Mouse (Mus musculus): ENCODE results near the gene Gnaz. TPM values are rescaled to one million over a fixed set of nuclear protein-coding genes. Genes with fewer than 3 reads are reported as not detected.
"Not testable (repeated sequence)": the region's sequence is repeated elsewhere in the genome, so short reads cannot be mapped to it uniquely, and the experiment has no call there.

Gene Gnaz
- polyA plus RNA-seq, 1 experiment, result 5.0 TPM

DNA sequence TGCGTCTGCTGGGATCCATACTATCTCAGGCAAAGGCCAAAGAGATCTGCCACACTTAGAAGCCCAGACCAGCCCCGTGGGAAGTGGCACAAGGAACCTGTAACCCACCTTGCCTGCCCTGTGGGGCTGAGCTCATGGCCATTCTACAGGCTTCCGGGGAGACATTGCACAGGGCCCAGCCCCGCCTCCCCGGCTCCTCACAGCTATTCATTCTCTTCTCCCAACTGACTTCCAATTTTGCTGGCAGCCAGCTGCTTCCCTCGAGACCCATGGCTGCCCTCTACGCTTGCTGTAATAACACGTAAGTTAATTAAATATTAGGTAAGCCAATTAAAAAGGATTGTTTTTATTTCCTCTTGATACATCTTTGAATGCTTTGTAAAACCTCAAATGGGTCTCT lies 59.5 kb downstream of the Gnaz start:
- Histone ChIP-seq H3K27me3 (replicated peaks; ENCODE audit: control insufficient read depth, insufficient read depth, low read length) (no peaks in the 10 kb centered on the region), H3K27ac (ENCODE audit: insufficient read depth, low read depth, low read length) (no peak overlapping the region), H3K4me3 (ENCODE audit: insufficient read depth, low read depth, low read length) (no peak overlapping the region), H3K4me1 (ENCODE audit: control insufficient read depth, insufficient read depth, low read length) (no peaks in the 10 kb centered on the region), H3K36me3 (ENCODE audit: control insufficient read depth, insufficient read depth, low read length) (no peaks in the 10 kb centered on the region)
- no peak for TF ChIP-seq POLR2A (IDR thresholded peaks at IDR 0.05; ENCODE audit: low read depth, low read length)
- TF ChIP-seq CTCF (conservative IDR thresholded peaks at IDR 0.05; ENCODE audit: insufficient read depth, insufficient read length, low read depth, low read length), result no peak
- DNase-seq, result no peak
- WGBS, result 65% methylated on average over 8 of the region's 8 CpGs

DNA sequence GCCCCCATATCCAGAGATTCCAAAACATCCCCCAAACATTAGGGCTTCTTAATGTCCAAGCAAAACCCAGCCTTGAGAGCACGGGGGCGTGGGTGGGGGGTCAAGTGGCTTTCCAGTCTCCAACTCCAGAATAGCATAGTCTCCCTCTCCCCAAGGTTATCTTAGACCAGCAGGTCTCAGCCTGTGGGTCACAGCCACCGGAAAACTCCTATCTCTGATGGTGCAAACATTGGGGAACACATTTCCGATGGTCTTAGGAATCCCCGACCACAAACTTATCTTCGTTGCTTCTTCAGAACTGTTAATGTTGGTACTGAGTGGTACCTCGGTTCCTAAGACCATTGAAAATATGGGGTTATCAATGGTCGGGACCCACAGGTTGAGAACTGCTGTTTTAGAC lies 61.8 kb downstream of the Gnaz start:
- 89% methylated on average over 8 of the region's 8 CpGs for WGBS
- no peaks in the 10 kb centered on the region for H3K4me1 ChIP-seq (ENCODE audit: control insufficient read depth, insufficient read depth, low read length)
- no peaks in the 10 kb centered on the region for H3K36me3 ChIP-seq (ENCODE audit: control insufficient read depth, insufficient read depth, low read length)
- H3K27ac ChIP-seq (ENCODE audit: insufficient read depth, low read depth, low read length), result no peak overlapping the region
- H3K4me3 ChIP-seq (ENCODE audit: insufficient read depth, low read depth, low read length), result no peak overlapping the region
- DNase-seq, result no peak
- TF ChIP-seq POLR2A (IDR thresholded peaks at IDR 0.05; ENCODE audit: low read depth, low read length) (no peak), CTCF (conservative IDR thresholded peaks at IDR 0.05; ENCODE audit: insufficient read depth, insufficient read length, low read depth, low read length) (no peak)
- no peaks in the 10 kb centered on the region for H3K27me3 ChIP-seq (replicated peaks; ENCODE audit: control insufficient read depth, insufficient read depth, low read length)

DNA sequence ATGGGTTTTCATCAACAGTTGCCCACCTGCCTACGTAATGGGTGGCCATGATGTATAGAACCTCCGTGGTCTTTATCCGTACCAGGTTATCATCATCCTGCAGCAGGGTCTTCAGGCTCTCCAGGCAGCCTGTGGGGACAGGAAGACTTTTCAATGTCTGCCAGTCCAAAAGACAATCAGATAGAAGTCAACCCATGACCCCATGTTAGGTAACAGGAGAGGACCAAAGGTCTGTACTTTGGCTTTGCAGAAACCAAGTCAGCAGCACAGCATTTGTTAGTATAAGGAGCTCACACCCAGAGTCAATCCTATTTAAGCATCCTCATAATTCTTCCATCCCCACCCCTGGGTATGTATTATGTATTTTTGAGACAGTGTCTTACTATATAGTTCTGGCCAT lies 62.7 kb downstream of the Gnaz start:
- Histone ChIP-seq H3K4me1 (ENCODE audit: control insufficient read depth, insufficient read depth, low read length) (no peaks in the 10 kb centered on the region), H3K27ac (ENCODE audit: insufficient read depth, low read depth, low read length) (no peak overlapping the region), H3K36me3 (ENCODE audit: control insufficient read depth, insufficient read depth, low read length) (no peaks in the 10 kb centered on the region), H3K27me3 (replicated peaks; ENCODE audit: control insufficient read depth, insufficient read depth, low read length) (no peaks in the 10 kb centered on the region), H3K4me3 (ENCODE audit: insufficient read depth, low read depth, low read length) (no peak overlapping the region)
- no peak for TF ChIP-seq POLR2A (IDR thresholded peaks at IDR 0.05; ENCODE audit: low read depth, low read length)
- no peak for TF ChIP-seq CTCF (conservative IDR thresholded peaks at IDR 0.05; ENCODE audit: insufficient read depth, insufficient read length, low read depth, low read length)
- WGBS, result 97% methylated on average over 3 of the region's 3 CpGs
- DNase-seq, result no peak

DNA sequence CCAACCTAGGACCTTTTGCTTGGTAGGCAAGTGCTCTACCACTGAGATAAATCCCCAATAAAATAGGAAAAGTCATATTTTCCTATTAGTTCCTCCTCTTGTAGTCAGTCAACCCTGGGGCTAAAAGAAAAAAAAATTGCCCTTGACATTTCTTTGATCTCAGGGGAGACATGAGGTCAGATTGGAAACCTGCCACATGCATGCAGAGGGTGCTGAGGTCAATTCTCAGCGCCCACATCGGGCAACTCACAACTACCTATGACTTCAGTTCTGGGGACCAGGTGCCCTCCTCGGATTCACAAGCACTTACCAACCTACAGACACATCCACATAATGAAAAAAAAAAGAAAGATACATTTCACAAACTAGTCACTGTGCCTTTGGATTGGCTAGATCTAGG lies 63.3 kb downstream of the Gnaz start:
- Histone ChIP-seq H3K36me3 (ENCODE audit: control insufficient read depth, insufficient read depth, low read length) (no peaks in the 10 kb centered on the region), H3K27me3 (replicated peaks; ENCODE audit: control insufficient read depth, insufficient read depth, low read length) (no peaks in the 10 kb centered on the region), H3K27ac (ENCODE audit: insufficient read depth, low read depth, low read length) (no peak overlapping the region), H3K4me3 (ENCODE audit: insufficient read depth, low read depth, low read length) (no peak overlapping the region), H3K4me1 (ENCODE audit: control insufficient read depth, insufficient read depth, low read length) (no peaks in the 10 kb centered on the region)
- 71% methylated on average over 3 of the region's 3 CpGs for WGBS
- DNase-seq, result no peak
- TF ChIP-seq CTCF (conservative IDR thresholded peaks at IDR 0.05; ENCODE audit: insufficient read depth, insufficient read length, low read depth, low read length), result no peak
- no peak for TF ChIP-seq POLR2A (IDR thresholded peaks at IDR 0.05; ENCODE audit: low read depth, low read length)

DNA sequence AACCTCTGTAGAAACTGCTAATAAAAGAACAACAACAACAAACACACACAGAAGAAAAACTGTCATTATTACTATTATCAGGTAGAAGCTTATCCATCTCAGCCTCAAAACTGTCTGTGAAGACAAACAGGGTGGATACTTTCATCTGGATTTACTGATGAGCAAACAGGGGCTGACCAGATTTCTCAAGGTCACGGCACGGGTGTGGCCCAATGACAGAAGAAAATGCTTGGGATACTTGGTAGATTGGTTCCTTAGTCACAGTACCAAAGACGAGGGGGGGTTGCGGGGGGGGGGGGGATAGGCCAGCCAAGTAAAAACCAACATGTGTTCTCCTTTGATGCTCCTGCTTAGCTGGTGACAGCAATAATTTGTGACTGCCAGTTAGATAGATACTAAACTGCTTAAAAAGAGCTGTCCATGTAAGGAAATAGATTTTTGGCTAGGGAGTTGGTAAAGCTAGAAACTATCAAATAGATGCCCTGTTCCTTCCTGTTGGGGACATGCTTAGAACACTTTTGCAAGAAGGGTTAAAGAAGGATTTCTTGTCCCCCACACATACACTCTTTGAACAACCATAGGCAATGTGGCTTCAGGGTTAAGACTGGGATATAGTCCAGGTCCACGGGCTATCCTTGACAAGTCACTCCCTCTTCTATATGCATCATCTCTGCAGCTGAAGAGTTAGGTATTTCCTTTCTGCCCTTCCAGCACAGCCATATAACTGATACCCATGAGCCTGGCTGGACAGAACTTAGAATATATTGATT lies 64.6 kb downstream of the Gnaz start:
- Histone ChIP-seq H3K27me3 (replicated peaks; ENCODE audit: control insufficient read depth, insufficient read depth, low read length) (no peaks in the 10 kb centered on the region), H3K27ac (ENCODE audit: insufficient read depth, low read depth, low read length) (no peak overlapping the region), H3K36me3 (ENCODE audit: control insufficient read depth, insufficient read depth, low read length) (no peaks in the 10 kb centered on the region), H3K4me3 (ENCODE audit: insufficient read depth, low read depth, low read length) (no peak overlapping the region), H3K4me1 (ENCODE audit: control insufficient read depth, insufficient read depth, low read length) (no peaks in the 10 kb centered on the region)
- WGBS, result 48% methylated on average over 5 of the region's 5 CpGs
- DNase-seq, result no peak
- no peak for TF ChIP-seq POLR2A (IDR thresholded peaks at IDR 0.05; ENCODE audit: low read depth, low read length)
- no peak for TF ChIP-seq CTCF (conservative IDR thresholded peaks at IDR 0.05; ENCODE audit: insufficient read depth, insufficient read length, low read depth, low read length)

DNA sequence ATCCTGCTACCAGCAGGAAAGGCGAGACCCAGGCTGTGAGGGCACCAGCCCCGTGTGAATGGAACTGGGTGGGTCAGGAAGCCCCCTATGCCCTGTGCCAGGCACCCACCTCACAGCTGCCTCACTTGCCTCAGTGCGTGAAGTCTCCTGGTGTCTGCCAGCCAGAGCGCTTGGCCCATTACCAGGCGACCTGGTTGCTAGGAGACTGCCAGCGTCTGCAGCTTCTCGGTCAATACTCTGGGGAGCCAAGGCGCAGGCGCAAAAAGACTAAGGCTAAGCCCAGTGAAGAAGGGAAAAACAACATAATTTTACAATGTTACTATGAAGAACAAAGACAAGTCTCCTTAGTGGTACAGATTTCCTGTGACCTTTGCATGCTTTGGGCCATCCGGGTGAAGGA lies 65.4 kb downstream of the Gnaz start, which contains the start of gene Rsph14:
Gene Rsph14 (minus strand): TSS at position 192 of the 400 bp plus-strand sequence.
- WGBS, result 10% methylated on average over 10 of the region's 10 CpGs
- DNase-seq, result peak; percentile 94

DNA sequence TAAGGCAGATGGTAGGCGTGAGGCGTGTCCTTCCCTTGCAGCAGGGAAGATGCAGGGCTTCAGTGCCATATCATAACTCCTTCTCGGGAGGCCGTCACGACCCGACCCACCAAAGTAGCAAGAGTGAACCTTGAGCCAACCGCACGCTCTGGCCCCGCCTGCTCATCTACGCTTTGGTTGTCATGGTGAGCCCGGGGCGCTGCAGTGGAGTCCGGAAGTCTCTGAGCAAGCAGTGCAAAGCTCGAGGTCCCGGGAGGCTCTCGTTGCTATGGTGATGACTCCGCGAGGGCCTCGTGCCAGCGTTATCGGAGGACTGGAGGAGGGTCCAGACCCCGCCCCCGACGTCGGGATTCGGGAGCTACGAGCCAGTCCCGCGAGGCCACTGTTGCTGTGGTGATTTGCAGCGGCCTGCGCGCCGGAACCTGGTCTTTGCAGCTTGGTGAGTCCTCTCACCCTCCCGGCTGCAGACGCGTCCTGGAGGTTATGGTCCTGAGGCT lies 70.0 kb downstream of the Gnaz start, which contains the start of gene Rab36:
Gene Rab36 (plus strand): TSS at position 176 of the 497 bp plus-strand sequence.
- Histone ChIP-seq H3K36me3 (ENCODE audit: control insufficient read depth, insufficient read depth, low read length) (no peaks in the 10 kb centered on the region), H3K27ac (ENCODE audit: insufficient read depth, low read depth, low read length) (no peak within 1 kb of the TSS), H3K27me3 (replicated peaks; ENCODE audit: control insufficient read depth, insufficient read depth, low read length) (no peaks in the 10 kb centered on the region), H3K4me3 (ENCODE audit: insufficient read depth, low read depth, low read length) (peak within 1 kb of the TSS; percentile 56), H3K4me1 (ENCODE audit: control insufficient read depth, insufficient read depth, low read length) (no peaks in the 10 kb centered on the region)
- TF ChIP-seq POLR2A (IDR thresholded peaks at IDR 0.05; ENCODE audit: low read depth, low read length), result no peak
- no peak for TF ChIP-seq CTCF (conservative IDR thresholded peaks at IDR 0.05; ENCODE audit: insufficient read depth, insufficient read length, low read depth, low read length)
- peak; percentile 98 for DNase-seq
- 1% methylated on average over 36 of the region's 36 CpGs for WGBS

More for the DNA sequence above, 65.4 kb downstream of the Gnaz start, which contains the start of gene Rsph14:
- Histone ChIP-seq H3K27ac (ENCODE audit: insufficient read depth, low read depth, low read length) (no peak within 1 kb of the TSS), H3K4me1 (ENCODE audit: control insufficient read depth, insufficient read depth, low read length) (no peaks in the 10 kb centered on the region), H3K36me3 (ENCODE audit: control insufficient read depth, insufficient read depth, low read length) (no peaks in the 10 kb centered on the region), H3K27me3 (replicated peaks; ENCODE audit: control insufficient read depth, insufficient read depth, low read length) (no peaks in the 10 kb centered on the region), H3K4me3 (ENCODE audit: insufficient read depth, low read depth, low read length) (no peak within 1 kb of the TSS)
- TF ChIP-seq POLR2A (IDR thresholded peaks at IDR 0.05; ENCODE audit: low read depth, low read length) (no peak), CTCF (conservative IDR thresholded peaks at IDR 0.05; ENCODE audit: insufficient read depth, insufficient read length, low read depth, low read length) (no peak)

DNA sequence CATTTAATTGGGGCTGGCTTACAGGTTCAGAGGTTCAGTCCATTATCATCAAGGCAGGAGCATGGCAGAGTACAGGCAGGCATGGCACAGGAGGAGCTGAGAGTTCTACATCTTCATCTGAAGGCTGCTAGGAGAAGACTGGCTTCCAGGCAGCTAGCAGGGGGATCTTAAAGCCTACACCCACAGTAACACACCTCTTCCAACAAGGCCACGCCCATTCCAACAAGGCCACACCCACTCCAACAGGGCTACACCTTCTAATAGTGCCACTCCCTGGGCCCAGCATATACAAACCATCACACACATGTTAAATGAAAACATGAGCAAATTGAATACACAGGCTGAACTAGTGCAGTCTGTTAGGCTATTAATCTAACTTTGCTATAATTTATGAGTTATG lies 75.1 kb downstream of the Gnaz start:
- not testable (repeated sequence) for H3K36me3 ChIP-seq (ENCODE audit: control insufficient read depth, insufficient read depth, low read length); H3K27me3 ChIP-seq (replicated peaks; ENCODE audit: control insufficient read depth, insufficient read depth, low read length); H3K4me1 ChIP-seq (ENCODE audit: control insufficient read depth, insufficient read depth, low read length); H3K4me3 ChIP-seq (ENCODE audit: insufficient read depth, low read depth, low read length); DNase-seq; H3K27ac ChIP-seq (ENCODE audit: insufficient read depth, low read depth, low read length)
- WGBS, result 14% methylated on average over 1 of the region's 1 CpGs

All from kidney, adult 2 months (tissue).